Mouse (Mus musculus) urinary bladder, postnatal 4 days (tissue): ENCODE measurements at regions not wholly inside any gene's neighbourhood (a gene's known extent, or its start where the extent isn't known, plus 50 kb on each side); places are given as distances from the start of the nearest gene placed in this dataset.

Source experiments
- DNase-seq, 2 experiments: peaks; one replicate each; pipeline ENCODE4 v3.0.0; 2021 to 2022; ENCODE audit warnings: low spot score in 2 of 2

GRCm38 (mm10) chr2:166438207-166438606 lies 275.4 kb downstream of the Prex1 start:
- DNase-seq, result no peak

- no peak for DNase-seq
Observed at GRCm38 (mm10) chr2:166434554-166434953, 279.1 kb downstream of the Prex1 start.

- peak; percentile 69 to 73 for DNase-seq
Observed at GRCm38 (mm10) chr2:166433655-166434333, 278.3 kb upstream of the Sulf2 start.

- DNase-seq, result no peak
Observed at GRCm38 (mm10) chr2:166432948-166433654, 277.6 kb upstream of the Sulf2 start.

- DNase-seq, result no peak
Observed at GRCm38 (mm10) chr2:166432531-166432930, 277.1 kb upstream of the Sulf2 start.

- no peak for DNase-seq
Observed at GRCm38 (mm10) chr2:166429918-166430317, 274.5 kb upstream of the Sulf2 start.

- no peak for DNase-seq
Observed at GRCm38 (mm10) chr2:166429494-166429893, 274.0 kb upstream of the Sulf2 start.

- no peak for DNase-seq
Observed at GRCm38 (mm10) chr2:166427390-166427789, 271.9 kb upstream of the Sulf2 start.

GRCm38 (mm10) chr2:166426960-166427359 lies 271.5 kb upstream of the Sulf2 start:
- peak; percentile 54 to 65 for DNase-seq

- DNase-seq, result no peak
Observed at GRCm38 (mm10) chr2:166426457-166426856, 271.0 kb upstream of the Sulf2 start.

- DNase-seq, result no peak
Observed at GRCm38 (mm10) chr2:166425141-166425540, 269.7 kb upstream of the Sulf2 start.

- DNase-seq, result no peak
Observed at GRCm38 (mm10) chr2:166423132-166423660, 267.7 kb upstream of the Sulf2 start.

GRCm38 (mm10) chr2:166420275-166420674 lies 264.8 kb upstream of the Sulf2 start:
- DNase-seq, result no peak

- no peak for DNase-seq
Observed at GRCm38 (mm10) chr2:166419271-166419670, 263.8 kb upstream of the Sulf2 start.

- no peak for DNase-seq
Observed at GRCm38 (mm10) chr2:166418279-166418678, 262.8 kb upstream of the Sulf2 start.

- DNase-seq, result no peak
Observed at GRCm38 (mm10) chr2:166417628-166418027, 262.2 kb upstream of the Sulf2 start.

- peak; percentile 61 to 71 for DNase-seq
Observed at GRCm38 (mm10) chr2:166415481-166415965, 260.1 kb upstream of the Sulf2 start.

GRCm38 (mm10) chr2:166414856-166415255 lies 259.4 kb upstream of the Sulf2 start:
- DNase-seq, result no peak

GRCm38 (mm10) chr2:166412031-166412858 lies 256.8 kb upstream of the Sulf2 start:
- DNase-seq, result no peak

- DNase-seq, result no peak
Observed at GRCm38 (mm10) chr2:166409391-166409790, 253.9 kb upstream of the Sulf2 start.

- no peak for DNase-seq
Observed at GRCm38 (mm10) chr2:166408806-166409205, 253.3 kb upstream of the Sulf2 start.

GRCm38 (mm10) chr2:166408009-166408408 lies 252.5 kb upstream of the Sulf2 start:
- no peak for DNase-seq
